Mouse (Mus musculus) urinary bladder, postnatal 14 days (tissue): ENCODE data around the gene Snx10.

Source experiments
- DNase-seq: peaks from one replicate; pipeline ENCODE4 v3.0.0; 2021; ENCODE audit warnings: low spot score

The Snx10 gene

DNA sequence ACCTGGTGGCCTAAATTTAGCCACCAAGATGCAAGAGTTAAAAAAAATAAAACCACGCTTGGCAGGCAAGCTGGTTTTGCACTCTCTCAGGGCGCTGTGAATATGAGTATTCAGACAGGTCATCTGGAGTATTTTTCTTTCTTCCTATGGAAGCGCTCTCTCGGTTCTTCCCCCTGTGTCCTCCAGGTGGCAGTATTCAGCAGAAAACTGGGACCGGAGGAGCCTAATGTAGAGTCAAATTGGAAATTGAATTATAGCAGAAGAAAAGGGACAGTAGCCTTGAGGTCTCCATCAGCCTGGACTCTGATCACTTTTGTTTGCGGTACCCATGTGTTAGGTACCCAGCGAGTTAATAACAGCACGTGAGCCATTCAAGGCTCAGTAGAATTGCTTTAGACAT, 62.3 kb downstream of the Snx10 start:
- DNase-seq: peak; percentile 75

DNA sequence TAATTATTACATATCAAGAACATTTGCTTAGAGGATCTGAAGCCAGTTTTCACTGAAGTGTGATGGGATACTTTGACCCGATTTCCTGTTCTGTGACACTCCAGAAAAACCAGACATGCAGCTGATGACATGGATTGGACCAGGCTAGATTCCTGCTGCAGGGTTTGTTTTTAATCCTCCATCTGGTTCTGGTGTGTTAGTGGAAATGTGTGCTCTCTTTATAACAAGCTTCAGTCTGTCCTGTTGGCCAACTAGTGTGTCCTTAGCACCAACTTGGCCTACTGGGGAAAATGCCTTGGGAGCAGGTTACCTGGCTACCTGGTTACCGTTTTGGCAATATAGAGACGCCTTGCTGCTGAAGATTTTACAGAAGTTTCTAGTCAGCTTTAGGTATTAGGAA, 63.6 kb downstream of the Snx10 start:
- no peak for DNase-seq

DNA sequence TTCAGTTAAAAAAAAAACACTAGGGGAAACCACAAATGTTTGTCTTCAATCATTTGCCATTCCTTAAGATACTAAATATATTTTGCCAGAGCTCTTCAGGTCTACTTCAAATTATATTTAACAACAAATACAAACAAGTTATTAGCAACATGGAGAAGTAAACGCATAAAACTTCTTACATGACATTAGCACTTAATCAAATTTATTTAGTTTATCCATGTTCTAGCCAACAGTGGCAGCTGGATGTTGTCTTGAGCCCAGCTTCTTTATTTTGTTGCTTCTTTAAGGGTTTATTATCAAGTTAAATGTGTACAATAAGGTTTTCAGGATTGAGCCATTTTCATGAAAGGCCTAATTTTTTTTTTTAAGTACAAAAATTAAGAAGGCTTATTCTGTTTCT, 67.6 kb downstream of the Snx10 start:
- DNase-seq: no peak

DNA sequence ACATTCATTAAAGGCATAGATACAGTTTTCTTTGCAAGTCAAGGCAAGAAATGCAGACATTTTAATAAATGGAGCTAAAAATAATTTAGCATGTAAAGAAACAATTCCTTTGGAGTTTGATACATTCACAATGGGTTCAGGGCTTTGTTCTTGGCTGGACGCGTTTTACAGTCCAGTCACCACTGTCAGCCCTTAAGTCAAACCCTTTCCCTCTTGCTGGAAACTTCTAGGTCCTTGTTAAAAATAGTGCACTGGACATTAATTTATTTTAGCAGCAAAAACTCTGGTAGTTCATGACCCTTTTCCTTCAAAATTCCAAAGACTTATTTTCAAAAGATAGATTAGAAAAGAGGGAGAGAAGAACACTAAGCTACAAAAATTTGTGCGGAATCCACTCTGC, 68.1 kb downstream of the Snx10 start:
- no peak for DNase-seq

DNA sequence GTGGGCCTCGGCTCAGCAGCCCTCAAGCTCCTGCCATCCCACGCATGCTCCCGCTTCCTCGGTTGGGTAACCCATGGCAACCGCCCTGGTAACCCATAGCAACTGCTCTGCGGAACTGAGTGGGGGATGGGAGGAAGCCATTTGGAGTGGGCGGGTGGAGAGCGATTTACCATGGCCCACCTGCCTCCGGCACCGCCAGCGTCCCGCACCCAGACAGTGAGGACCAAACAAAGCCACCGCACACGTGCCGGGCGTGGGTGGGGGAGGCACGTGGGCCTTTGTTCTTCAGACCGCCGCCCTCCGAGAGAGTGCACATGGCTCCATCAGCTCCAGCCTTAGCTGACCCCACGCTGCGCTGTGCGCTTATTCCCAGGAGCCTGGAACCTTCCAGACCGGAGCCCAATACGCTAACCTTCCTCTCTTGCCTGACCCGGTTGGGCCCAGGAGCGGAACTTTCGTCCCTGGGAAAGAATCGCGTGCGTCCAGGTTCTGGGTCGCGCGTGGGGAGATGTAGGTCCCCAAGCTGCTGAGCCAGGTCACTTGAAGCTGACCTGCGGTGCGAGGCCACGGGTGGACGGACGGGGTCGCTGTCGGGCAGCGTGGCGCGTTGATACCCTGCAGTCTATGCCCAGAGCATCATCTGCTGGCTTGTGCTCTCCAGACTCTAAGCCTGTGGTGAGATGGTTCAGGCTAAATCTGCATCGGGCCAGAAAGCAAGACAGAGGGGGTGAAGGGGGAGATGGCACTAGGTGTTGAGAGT, 68.8 kb downstream of the Snx10 start:
- DNase-seq: peak; percentile 77

DNA sequence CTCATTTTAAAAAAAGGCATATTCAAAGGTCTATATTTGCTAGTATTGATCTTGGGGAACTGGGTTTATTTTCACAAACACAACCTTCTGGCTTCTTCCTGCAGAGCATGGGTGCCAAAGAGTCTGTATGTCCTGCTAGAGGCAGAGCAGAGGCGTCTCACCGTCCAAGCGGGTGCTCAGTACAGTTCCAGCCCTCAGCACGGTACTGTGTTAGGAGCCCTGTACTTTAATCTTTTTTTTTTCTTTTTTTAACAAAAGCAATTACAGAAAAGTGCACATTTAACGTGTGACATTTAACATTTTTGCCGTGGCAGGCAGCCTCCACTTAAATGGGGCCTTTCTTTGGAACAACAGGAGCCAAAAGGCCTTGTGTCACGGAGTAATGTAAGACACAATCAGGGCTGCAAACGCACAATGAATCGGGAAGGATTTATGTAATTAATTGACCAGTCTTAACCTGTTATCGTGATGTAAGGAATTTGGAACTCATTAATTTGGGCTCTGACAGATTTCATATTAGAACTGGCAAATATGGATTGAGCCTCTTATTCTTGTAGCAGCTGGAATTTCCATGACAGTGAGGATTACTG, 69.8 kb downstream of the Snx10 start:
- DNase-seq: no peak

DNA sequence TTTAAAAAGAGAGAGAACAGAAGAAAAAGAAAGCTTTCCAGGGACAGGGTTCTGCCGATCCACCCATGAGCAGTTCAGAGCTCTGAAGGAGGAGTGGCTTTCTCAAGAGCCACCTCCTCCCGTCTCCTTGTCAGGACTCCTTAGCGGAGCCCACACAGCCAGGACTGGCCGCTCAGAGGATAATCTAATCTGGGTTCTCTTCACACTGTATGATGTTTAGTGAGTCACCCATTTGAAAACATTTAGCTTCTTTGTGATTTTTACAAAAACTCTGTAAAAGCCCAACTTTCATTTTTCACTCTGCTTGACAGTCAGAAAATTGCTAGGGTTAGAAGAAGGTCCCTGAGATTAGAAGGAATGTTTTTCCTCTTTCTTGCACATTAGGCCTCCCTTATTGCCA, 70.8 kb downstream of the Snx10 start:
- DNase-seq: no peak

DNA sequence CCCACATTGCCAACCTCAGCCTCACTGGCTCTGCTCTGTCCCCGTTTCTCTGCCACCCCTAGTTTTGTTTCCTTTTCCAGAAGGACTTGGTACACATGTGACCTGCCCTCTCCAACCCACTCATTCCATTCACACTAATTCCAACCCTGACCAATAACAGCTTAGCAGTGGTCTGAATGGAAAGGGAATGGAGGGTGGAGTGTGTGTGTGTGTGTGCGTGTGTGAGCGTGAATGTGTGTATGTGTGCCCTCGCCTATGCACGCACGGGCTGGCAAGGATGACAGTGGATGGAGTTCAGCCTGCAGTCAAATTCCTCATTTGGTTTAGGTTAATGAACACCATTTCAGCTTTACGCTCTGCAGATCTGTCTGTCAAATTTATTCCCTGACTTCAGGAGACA, 74.4 kb downstream of the Snx10 start:
- no peak for DNase-seq

DNA sequence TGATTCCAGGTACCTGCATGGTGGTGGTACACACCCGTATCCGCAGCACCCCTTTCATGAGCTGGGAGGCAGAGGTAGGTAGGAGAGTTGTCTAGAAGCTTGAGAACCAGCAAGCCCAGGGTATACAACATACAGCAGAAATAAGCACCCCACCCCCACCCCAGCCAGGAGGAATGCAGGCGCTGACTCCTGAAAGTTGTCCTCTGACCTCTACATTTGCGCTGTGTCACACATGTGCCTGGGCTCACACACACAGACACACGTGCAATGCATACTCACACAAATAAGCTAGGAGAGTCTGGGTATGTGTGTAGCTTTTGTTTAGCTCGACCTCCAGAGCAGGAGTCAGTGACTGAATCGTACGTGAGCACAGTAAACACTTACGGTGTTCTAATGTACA, 76.7 kb downstream of the Snx10 start:
- DNase-seq: no peak

DNA sequence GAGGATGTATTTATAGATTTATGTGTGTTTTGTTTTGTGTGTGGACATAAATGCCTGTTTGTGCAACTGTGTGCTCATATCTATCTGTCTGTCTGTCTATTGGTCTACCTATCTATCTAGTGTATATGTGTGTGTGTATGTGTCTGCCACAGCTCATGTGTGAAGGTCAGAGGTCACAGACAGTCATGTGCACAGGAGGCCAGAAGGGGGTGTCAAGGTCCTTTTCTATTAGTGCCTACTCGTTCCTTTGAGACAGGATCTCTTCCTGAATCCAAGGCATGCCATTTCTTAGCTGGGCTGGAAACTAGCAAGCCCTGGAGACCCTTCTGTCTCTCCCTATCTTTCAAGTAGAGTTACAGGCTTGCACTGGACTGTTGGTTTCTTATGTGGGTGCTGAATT, 78.6 kb downstream of the Snx10 start:
- DNase-seq: no peak

DNA sequence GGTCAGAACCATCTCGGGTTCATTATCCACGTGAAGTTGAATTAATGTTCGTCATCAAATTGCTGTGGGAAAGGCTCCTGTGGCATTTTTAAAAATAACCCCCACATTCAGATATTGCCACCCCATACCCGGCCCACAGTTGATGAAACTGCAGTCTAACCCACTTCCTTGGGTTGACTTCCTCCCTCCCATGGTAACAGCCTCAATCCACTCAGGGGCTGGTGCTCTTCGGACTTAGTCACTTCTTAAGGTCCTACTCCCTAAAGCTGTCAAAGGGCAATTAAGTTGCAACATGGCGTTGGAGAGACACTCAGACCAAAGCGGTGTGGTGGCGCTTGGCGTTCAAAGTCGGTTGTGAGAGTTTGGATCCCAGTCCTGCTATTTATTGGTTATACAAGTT, 80.0 kb downstream of the Snx10 start:
- DNase-seq: no peak

DNA sequence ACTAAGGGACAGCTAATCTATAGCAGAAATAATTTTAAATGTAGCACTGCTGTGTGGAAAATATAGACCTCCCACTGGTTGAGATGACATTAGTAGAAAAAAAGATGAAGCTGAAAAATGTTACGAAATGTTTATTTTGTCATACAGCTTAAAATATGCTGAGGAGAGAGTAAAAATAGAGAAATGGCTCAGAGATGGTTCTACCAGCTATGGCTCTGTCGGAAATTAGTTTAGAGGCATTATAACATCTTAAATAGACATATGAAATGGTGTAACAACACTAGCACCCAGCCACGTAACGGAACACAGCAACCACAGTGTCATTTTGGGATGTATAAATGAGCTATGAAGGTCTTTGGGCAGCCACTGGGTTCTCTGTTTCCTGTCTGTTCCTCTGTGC, 82.5 kb downstream of the Snx10 start:
- no peak for DNase-seq

DNA sequence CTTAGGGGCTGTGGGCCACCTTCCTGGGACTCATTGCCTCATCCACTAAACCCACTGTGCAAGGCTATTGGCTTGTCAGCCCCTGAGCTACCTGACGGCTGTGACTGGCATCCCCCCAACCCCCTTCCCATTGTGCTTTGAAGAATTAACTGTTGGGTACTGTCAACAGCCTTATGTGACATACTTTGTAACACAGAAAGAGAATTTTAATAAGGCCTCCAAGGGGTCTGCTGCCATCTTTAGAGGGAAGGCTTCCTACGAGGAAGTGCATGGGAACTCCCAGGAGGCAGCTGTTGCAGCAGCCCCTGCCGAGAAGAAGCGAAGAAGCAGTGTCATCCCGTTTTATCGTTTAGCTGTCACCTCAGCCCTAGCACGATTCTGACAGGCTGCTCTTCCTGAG, 83.1 kb downstream of the Snx10 start:
- no peak for DNase-seq

DNA sequence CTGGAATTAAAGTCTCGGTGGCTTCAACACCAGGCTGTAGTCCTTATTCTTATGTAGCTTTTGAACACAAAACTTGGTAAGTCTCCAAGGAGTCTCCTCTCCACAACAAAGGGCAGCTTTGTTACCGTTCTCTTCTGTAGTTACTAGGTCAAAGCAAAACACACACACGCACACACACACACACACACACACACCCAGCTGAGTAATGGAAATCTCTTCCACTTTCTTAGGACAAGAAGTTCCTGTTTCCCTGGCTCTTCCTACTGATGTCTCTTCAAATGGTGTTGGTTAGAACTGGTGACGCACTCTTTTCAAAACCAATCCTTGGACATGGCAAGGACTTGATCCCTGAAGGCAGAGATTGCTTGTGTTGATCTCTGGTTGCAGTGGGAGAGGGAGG, 87.9 kb downstream of the Snx10 start:
- DNase-seq: no peak

DNA sequence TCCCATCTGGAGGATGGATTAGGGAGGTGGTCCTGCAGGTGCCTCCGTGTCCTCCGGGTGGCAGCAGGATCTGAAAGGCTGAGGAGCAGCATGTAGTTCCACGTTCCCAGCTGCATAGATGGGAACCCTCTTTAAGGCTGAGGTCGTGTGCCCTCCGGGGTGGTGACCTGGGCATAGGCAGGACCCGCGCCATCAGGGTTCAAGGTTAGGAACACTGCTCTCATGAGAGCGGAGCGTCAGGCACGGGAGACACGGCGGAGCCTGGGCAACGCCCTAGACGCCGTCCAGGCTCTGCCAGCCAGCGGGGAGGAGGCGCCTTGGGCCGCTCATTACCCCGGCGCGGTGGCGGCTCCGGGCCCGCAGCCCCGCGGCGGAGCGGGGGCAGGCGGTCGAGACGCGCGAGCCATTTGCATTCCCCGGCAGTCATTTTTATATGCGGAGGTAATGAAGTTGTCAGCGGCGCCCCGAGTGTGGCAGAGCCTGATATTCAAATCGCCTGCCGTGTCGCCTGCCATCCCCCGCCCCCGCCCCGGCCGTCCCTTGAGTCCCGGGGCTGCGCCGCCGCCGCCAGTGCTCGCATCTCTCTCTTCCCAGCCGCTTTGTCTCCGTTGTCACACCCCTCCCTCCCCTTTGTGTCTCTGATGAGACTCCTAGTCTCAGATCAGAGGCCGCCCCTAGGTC, 88.8 kb downstream of the Snx10 start:
- DNase-seq: peak; percentile 41

DNA sequence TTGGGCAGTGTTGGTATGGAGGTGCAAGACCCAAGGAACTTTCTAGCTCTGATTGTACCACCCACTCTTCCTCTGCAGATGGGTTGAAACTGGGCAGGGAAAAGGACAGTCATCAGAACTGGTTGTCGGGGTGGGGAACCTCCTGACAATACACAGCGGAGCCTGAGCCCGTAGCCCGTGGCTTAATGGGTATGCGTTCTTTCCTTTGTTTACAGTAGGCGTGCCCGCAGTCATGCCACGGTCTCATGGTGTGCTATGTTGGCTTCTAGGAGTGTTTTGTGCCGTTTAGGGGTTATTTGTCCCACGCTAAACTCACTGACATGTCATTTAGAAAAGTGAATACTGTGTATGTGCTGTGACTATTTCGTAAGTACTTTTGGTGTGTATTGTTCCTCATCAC, 90.0 kb downstream of the Snx10 start:
- no peak for DNase-seq

DNA sequence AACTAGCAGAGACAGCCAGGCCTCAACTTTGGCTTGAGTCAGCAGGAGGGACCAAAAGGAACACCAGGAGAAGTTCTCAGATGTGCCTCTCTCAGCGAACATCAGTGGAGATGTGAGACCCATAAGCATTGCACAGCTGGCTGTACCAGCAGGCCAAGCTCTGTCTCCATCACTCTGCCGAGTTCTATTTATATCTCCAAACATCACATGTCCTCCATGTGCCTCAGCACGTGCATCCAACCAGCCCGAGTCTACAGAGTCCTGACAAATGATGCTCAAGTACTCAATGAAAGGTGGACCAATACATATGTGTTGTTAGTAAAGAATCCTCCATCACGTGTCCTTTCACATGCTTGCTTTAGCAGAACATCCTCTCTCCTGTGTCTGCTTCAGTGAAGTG, 103.1 kb downstream of the Snx10 start:
- no peak for DNase-seq

DNA sequence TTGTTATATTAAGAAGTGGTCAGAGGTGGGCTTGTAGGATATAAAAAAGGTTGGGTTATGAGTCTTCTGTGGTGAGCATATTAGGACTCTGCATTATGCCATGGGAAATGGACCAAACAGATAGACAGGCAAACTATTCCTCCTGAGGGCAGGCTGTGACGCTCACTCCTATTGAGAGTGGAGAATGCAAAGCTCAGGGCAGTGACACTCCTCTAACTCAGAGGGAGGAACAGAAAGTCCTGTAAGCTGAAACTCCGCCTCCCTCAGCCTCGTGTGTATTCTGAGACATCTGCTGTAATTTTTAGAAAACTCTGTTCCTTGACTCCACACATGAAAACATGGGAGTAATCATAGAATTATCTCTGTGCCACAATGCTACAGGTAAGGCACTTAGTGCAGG, 106.0 kb downstream of the Snx10 start:
- DNase-seq: no peak

DNA sequence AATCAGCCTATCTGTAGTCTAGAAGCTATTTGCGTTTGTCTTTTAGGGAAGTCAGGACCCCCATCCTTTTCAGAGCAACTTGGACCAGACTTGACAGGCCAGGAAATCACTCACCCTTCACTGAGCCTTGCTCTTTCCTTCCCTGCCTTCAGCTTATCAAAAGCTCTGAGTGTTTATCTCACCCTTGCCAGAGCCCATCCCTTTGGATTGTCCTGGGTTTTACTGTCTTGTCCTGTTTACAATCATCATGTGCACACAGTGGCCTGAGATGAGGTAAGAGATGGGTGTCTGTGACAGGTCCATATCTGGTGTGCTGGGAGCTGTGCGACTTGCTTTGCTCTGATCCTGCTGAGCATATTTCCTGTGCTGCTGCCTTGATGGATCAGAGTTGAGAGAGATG, 106.5 kb downstream of the Snx10 start:
- DNase-seq: no peak

DNA sequence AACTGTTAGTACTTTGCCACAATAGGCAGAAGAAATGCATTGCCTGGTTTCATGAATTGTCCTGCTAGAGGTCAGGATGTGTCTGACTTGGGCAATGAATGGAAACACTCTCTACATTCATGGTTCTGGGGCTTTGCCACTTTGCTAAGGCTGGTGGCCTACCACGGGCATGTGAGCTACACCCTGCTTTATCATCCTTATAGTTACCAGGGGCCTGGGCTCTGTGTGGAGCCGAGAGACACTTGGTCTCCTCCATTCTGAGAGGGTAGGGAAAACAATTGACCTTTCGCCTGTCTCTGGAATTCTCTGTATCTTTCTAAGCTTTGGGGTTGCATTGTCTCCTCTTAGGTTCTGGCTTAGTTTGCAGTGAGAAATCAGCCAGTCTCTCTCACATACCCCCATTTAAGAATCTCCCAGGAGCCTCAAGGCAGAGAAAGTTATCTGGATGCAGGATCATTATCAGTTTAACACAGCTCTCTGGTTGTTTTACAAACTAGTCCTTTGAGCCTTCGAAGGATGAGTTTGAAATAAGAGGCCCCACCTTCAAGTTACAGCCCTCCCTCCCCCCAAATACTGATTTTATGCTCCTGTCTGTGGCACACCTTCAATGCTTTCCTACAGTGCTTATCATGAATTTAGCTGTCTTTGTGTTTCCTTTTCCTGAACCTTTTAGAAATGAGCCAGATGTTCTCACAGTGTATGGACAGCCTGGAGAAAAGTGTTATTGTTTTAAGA, 109.4 kb downstream of the Snx10 start:
- DNase-seq: no peak

DNA sequence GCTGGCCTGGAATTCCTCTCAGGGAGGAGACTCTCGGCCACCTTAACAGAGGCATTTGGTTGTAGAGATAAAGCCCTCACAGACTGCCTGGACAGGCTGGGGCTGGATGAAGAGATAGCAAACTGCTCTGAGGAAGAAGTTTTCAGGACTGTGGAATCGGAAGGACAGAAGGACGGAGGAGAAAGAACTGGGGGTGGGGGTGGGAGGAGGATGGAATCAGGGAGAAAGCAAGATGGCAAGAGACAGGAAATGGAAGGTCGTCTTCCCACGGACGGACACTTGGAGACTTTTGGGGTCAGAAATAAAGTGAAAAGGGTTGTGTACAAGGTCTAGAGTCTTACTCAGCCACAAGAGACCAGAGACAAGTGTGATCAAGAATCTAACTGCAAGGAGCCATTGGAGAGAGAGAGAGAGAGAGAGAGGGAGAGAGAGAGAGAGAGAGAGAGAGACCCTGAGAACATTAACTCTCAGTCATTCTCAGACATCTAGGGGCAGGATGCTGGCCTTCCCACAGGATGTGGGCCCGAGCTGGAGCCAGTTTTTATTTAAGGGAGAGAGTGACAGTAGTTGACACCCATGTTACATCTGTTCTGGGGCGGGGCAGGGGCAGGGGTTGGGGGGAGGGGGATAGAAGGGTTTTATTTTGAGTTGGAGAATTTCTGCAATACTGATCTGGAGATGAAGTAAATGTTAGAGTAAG, 110.1 kb downstream of the Snx10 start:
- DNase-seq: no peak

DNA sequence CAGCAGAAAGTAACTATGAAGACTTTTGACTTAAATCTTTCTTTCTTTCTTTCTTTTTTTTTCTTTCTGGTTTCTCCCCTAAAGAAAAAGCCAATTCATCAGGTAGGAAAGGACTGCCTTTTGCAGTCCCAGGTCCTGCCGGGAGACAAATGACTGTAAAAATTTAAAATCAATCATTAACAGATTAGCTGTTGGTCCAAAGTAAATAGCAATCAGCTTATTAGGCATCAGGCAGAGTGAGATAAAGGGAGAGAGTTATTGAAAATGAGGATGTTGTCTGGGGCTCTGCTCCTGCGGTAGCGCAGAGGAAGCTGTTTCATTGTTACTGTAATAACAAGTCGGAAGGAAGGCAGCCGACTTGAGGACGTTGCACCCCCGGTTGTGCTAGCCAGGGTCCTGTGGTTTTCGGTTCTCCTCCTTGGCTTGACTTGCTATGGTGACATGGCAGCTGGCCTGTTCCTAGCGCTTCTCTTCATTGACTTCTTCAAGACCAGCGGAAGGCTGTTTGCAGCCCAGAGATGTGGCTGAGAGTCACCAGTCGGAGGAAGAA, 112.4 kb downstream of the Snx10 start:
- DNase-seq: no peak
